In genomic region chr4:107387465-107387864, GRCm38 (mm10) we compare ENCODE assay signal across 21 mouse cellular contexts. TPM values are rescaled to one million over a fixed set of nuclear protein-coding genes. Genes with fewer than 3 reads are reported as not detected.
DNase-seq lines count a peak whose midpoint lies in the region; ATAC-seq and TF ChIP-seq lines count a peak whose summit lies in the region.
"Had no signal": no experiment of that assay in that cellular context is flagged by ENCODE, and none has a peak within 500 bp of the region (broad histone marks: within the 10 kb centered on the region; RNA-seq: fewer than 3 reads in every experiment).

No protein-coding gene starts in this region.

- ATAC-seq in forebrain, embryonic 13.5 days = no peak
- ATAC-seq in forebrain, embryonic 11.5 days (replicated peaks; ENCODE audit: low FRiP score) = no peak
- ATAC-seq in midbrain, embryonic 14.5 days (ENCODE audit: low FRiP score, low TSS enrichment) = no peak
- ATAC-seq in midbrain, embryonic 13.5 days = no peak
- ATAC-seq: CD4-positive, CD25-positive, alpha-beta regulatory T cell, adult 4 months; intestine, embryonic 16.5 days had no signal

- no peak for TF ChIP-seq POLR2A in olfactory bulb, adult 2 months (IDR thresholded peaks at IDR 0.05; ENCODE audit: insufficient read depth, low read depth, low read length)

- 77% methylated on average over 8 of the region's 8 CpGs for WGBS in forebrain, embryonic 13.5 days
- 93% methylated on average over 8 of the region's 8 CpGs for WGBS in forebrain, embryonic 11.5 days
- 85% methylated on average over 8 of the region's 8 CpGs for WGBS in midbrain, embryonic 14.5 days
- 89% methylated on average over 8 of the region's 8 CpGs for WGBS in midbrain, embryonic 13.5 days
- WGBS in olfactory bulb, adult 2 months = 64% methylated on average over 8 of the region's 8 CpGs

- no peak for TF ChIP-seq CTCF in olfactory bulb, adult 2 months (IDR thresholded peaks at IDR 0.05; ENCODE audit: insufficient read depth, low read depth, low read length)

- H3K27ac ChIP-seq in forebrain, embryonic 13.5 days = peak overlapping the region; percentile 48; the same call in 1 of the 2 replicates
- no peak overlapping the region for H3K27ac ChIP-seq in forebrain, embryonic 11.5 days (ENCODE audit: low read depth, low read length)
- no peak overlapping the region for H3K27ac ChIP-seq in midbrain, embryonic 14.5 days (replicated peaks; ENCODE audit: low read depth, low read length)
- no peak overlapping the region for H3K27ac ChIP-seq in midbrain, embryonic 13.5 days
- H3K27ac ChIP-seq in olfactory bulb, adult 2 months (ENCODE audit: insufficient read depth, low read depth, low read length) = 0 out of 2 replicates have a peak overlapping the region, but pooled peaks have one; percentile 16
- H3K27ac ChIP-seq: embryonic facial prominence, embryonic 12.5 days; heart, embryonic 13.5 days; lung, embryonic 15.5 days; stomach, embryonic 15.5 days had no signal

- no peaks in the 10 kb centered on the region for H3K9me3 ChIP-seq in forebrain, embryonic 13.5 days (replicated peaks)
- no peaks in the 10 kb centered on the region for H3K9me3 ChIP-seq in forebrain, embryonic 11.5 days (ENCODE audit: control insufficient read depth, low read length)
- no peaks in the 10 kb centered on the region for H3K9me3 ChIP-seq in midbrain, embryonic 14.5 days (ENCODE audit: control insufficient read depth, low read length)
- no peaks in the 10 kb centered on the region for H3K9me3 ChIP-seq in midbrain, embryonic 13.5 days
- H3K9me3 ChIP-seq: embryonic facial prominence, embryonic 12.5 days; heart, embryonic 13.5 days; lung, embryonic 15.5 days; stomach, embryonic 15.5 days had no signal

- H3K4me3 ChIP-seq in forebrain, embryonic 13.5 days = no peak overlapping the region
- no peak overlapping the region for H3K4me3 ChIP-seq in forebrain, embryonic 11.5 days (ENCODE audit: low read depth, low read length)
- no peak overlapping the region for H3K4me3 ChIP-seq in midbrain, embryonic 14.5 days (replicated peaks; ENCODE audit: low read depth, low read length)
- H3K4me3 ChIP-seq in midbrain, embryonic 13.5 days (replicated peaks) = no peak overlapping the region
- H3K4me3 ChIP-seq in olfactory bulb, adult 2 months (ENCODE audit: insufficient read depth, low read depth, low read length) = no peak overlapping the region
- H3K4me3 ChIP-seq: embryonic facial prominence, embryonic 12.5 days; heart, embryonic 13.5 days; lung, embryonic 15.5 days; stomach, embryonic 15.5 days had no signal

- H3K9ac ChIP-seq in forebrain, embryonic 13.5 days = no peak overlapping the region
- H3K9ac ChIP-seq in forebrain, embryonic 11.5 days (ENCODE audit: low read length) = no peak overlapping the region
- no peak overlapping the region for H3K9ac ChIP-seq in midbrain, embryonic 14.5 days (replicated peaks; ENCODE audit: low read length)
- H3K9ac ChIP-seq in midbrain, embryonic 13.5 days (replicated peaks) = no peak overlapping the region
- H3K9ac ChIP-seq: embryonic facial prominence, embryonic 12.5 days; heart, embryonic 13.5 days; lung, embryonic 15.5 days; stomach, embryonic 15.5 days had no signal

- H3K27me3 ChIP-seq in forebrain, embryonic 13.5 days = no peaks in the 10 kb centered on the region
- no peaks in the 10 kb centered on the region for H3K27me3 ChIP-seq in forebrain, embryonic 11.5 days (ENCODE audit: control insufficient read depth, insufficient read depth, low read length)
- no peaks in the 10 kb centered on the region for H3K27me3 ChIP-seq in midbrain, embryonic 14.5 days (ENCODE audit: control insufficient read depth, insufficient read depth, low read length)
- H3K27me3 ChIP-seq in midbrain, embryonic 13.5 days = no peaks in the 10 kb centered on the region
- H3K27me3 ChIP-seq: embryonic facial prominence, embryonic 12.5 days; heart, embryonic 13.5 days; lung, embryonic 15.5 days; stomach, embryonic 15.5 days had no signal

- H3K36me3 ChIP-seq in forebrain, embryonic 13.5 days (ENCODE audit: poor library complexity, severe bottlenecking) = peaks cover 91% of the 10 kb centered on the region
- peaks cover 19% of the 10 kb centered on the region for H3K36me3 ChIP-seq in forebrain, embryonic 11.5 days (ENCODE audit: control insufficient read depth, insufficient read depth, low read length)
- peaks cover 71% of the 10 kb centered on the region for H3K36me3 ChIP-seq in midbrain, embryonic 14.5 days (ENCODE audit: control insufficient read depth, insufficient read depth, low read length)
- H3K36me3 ChIP-seq in midbrain, embryonic 13.5 days = peaks cover 77% of the 10 kb centered on the region

- no peaks in the 10 kb centered on the region for H3K4me1 ChIP-seq in forebrain, embryonic 13.5 days
- H3K4me1 ChIP-seq in forebrain, embryonic 11.5 days (replicated peaks; ENCODE audit: control insufficient read depth, insufficient read depth, low read length) = no peaks in the 10 kb centered on the region
- no peaks in the 10 kb centered on the region for H3K4me1 ChIP-seq in midbrain, embryonic 14.5 days (ENCODE audit: control insufficient read depth, insufficient read depth, low read length)
- H3K4me1 ChIP-seq in midbrain, embryonic 13.5 days (replicated peaks) = no peaks in the 10 kb centered on the region
- no peaks in the 10 kb centered on the region for H3K4me1 ChIP-seq in olfactory bulb, adult 2 months (ENCODE audit: control insufficient read depth, insufficient read depth, low read length)
- H3K4me1 ChIP-seq: embryonic facial prominence, embryonic 12.5 days; heart, embryonic 13.5 days; lung, embryonic 15.5 days; stomach, embryonic 15.5 days had no signal

- no peak overlapping the region for H3K4me2 ChIP-seq in forebrain, embryonic 13.5 days
- no peak overlapping the region for H3K4me2 ChIP-seq in forebrain, embryonic 11.5 days (ENCODE audit: low read depth, low read length, severe bottlenecking)
- H3K4me2 ChIP-seq in midbrain, embryonic 14.5 days (ENCODE audit: low read length) = no peak overlapping the region
- no peak overlapping the region for H3K4me2 ChIP-seq in midbrain, embryonic 13.5 days (replicated peaks)
- H3K4me2 ChIP-seq: embryonic facial prominence, embryonic 12.5 days; heart, embryonic 13.5 days; lung, embryonic 15.5 days; midbrain, embryonic 11.5 days; stomach, embryonic 15.5 days had no signal

- DNase-seq in forebrain, embryonic 11.5 days (ENCODE audit: low spot score) = no peak
- DNase-seq in kidney, adult 18-20 months = peak; percentile 8
- no peak for DNase-seq in kidney, postnatal 25 days
- DNase-seq in midbrain, embryonic 14.5 days = peak; percentile 4
- DNase-seq in urinary bladder, adult 18-20 months (ENCODE audit: low spot score in 2 of 2) = no peak
- DNase-seq: embryo, embryonic 11 days; heart, postnatal 10 days; kidney, postnatal 10 days; liver; retina, postnatal 1 day; right cerebral cortex, postnatal 14 days had no signal

RNA-seq across cellular contexts. Expression of gene Ndc1, which starts 19.9 kb away (rescaled TPM):
- polyA plus RNA-seq in forebrain, embryonic 13.5 days (2015; fragmentation: Nextera tagmentation; extraction: Ambion mirVana) = 23.7 and 27.6 TPM in 2 replicates
- 53.7 and 54.5 TPM in 2 replicates for polyA plus RNA-seq in forebrain, embryonic 11.5 days (2014; fragmentation: Nextera tagmentation; extraction: Ambion mirVana)
- polyA plus RNA-seq in midbrain, embryonic 14.5 days (2014; fragmentation: Nextera tagmentation; extraction: Ambion mirVana) = 16.5 and 23.2 TPM in 2 replicates
- polyA plus RNA-seq in midbrain, embryonic 13.5 days (2015; fragmentation: Nextera tagmentation; extraction: Ambion mirVana) = 20.5 and 20.9 TPM in 2 replicates
- not detected in 2 replicates for polyA plus RNA-seq in olfactory bulb, adult 2 months (2012; ENCODE audit: insufficient read depth, insufficient read length, low replicate concordance, missing spikeins)

RNA-seq across cellular contexts. Expression of gene Glis1, which starts 46.9 kb away (rescaled TPM):
- polyA plus RNA-seq in forebrain, embryonic 13.5 days (2015; fragmentation: Nextera tagmentation; extraction: Ambion mirVana) = 0.75 and 0.84 TPM in 2 replicates
- polyA plus RNA-seq in forebrain, embryonic 11.5 days (2014; fragmentation: Nextera tagmentation; extraction: Ambion mirVana) = 3.6 and 5.5 TPM in 2 replicates
- 1.6 TPM in 2 replicates for polyA plus RNA-seq in midbrain, embryonic 14.5 days (2014; fragmentation: Nextera tagmentation; extraction: Ambion mirVana)
- polyA plus RNA-seq in midbrain, embryonic 13.5 days (2015; fragmentation: Nextera tagmentation; extraction: Ambion mirVana) = 1.0 and 1.5 TPM in 2 replicates
- polyA plus RNA-seq in olfactory bulb, adult 2 months (2012; ENCODE audit: insufficient read depth, insufficient read length, low replicate concordance, missing spikeins) = not detected in 2 replicates
- polyA plus RNA-seq: CD4-positive, CD25-positive, alpha-beta regulatory T cell, adult 4 months had no signal

Comparison
In these comparisons a context has a peak if more than half of its experiments do, and no peak if none do; other contexts are left out.
1. H3K27ac ChIP-seq: peak in forebrain, embryonic 13.5 days (single experiment) and olfactory bulb, adult 2 months (single experiment); none in forebrain, embryonic 11.5 days (single experiment), midbrain, embryonic 14.5 days (single experiment) and midbrain, embryonic 13.5 days (single experiment).
2. DNase-seq: peak in kidney, adult 18-20 months (single experiment) and midbrain, embryonic 14.5 days (single experiment); none in forebrain, embryonic 11.5 days (single experiment), kidney, postnatal 25 days (0 of 2) and urinary bladder, adult 18-20 months (0 of 2).
3. RNA of gene Ndc1, which starts 19.9 kb away (polyA plus RNA-seq): 53.7 to 54.5 TPM in forebrain, embryonic 11.5 days, 23.7 to 27.6 TPM in forebrain, embryonic 13.5 days, 16.5 to 23.2 TPM in midbrain, embryonic 14.5 days and 20.5 to 20.9 TPM in midbrain, embryonic 13.5 days; not detected in olfactory bulb, adult 2 months; every median in the first group is over 10 times any median in the second.